Mouse (Mus musculus): ENCODE results near the gene S100a10.
A peak's percentile ranks its signal among the peaks of the same experiment; 100 is the strongest.

The S100a10 gene

GRCm38 (mm10) chr3:93581687-93582086 is 26.8 kb downstream of the S100a10 start:
- no peak for DNase-seq

- no peak for DNase-seq
Observed at GRCm38 (mm10) chr3:93583056-93583455, 28.2 kb downstream of the S100a10 start.

- DNase-seq, result peak; percentile 69
Observed at GRCm38 (mm10) chr3:93589629-93590028, 34.7 kb downstream of the S100a10 start.

- DNase-seq, result no peak
Observed at GRCm38 (mm10) chr3:93590256-93590655, 35.4 kb downstream of the S100a10 start.

- no peak for DNase-seq
Observed at GRCm38 (mm10) chr3:93592100-93592499, 37.2 kb downstream of the S100a10 start.

- no peak for DNase-seq
Observed at GRCm38 (mm10) chr3:93592976-93593375, 38.1 kb downstream of the S100a10 start.

GRCm38 (mm10) chr3:93593512-93593911 is 38.6 kb downstream of the S100a10 start:
- DNase-seq, result peak; percentile 76

- DNase-seq, result no peak
Observed at GRCm38 (mm10) chr3:93596632-93597031, 41.8 kb downstream of the S100a10 start.

- peak; percentile 90 for DNase-seq
Observed at GRCm38 (mm10) chr3:93597221-93597913, 42.5 kb downstream of the S100a10 start.

- DNase-seq, result no peak
Observed at GRCm38 (mm10) chr3:93597970-93598369, 43.1 kb downstream of the S100a10 start.

GRCm38 (mm10) chr3:93600206-93600605 is 45.3 kb downstream of the S100a10 start:
- no peak for DNase-seq

- no peak for DNase-seq
Observed at GRCm38 (mm10) chr3:93601903-93602302, 47.0 kb downstream of the S100a10 start.

GRCm38 (mm10) chr3:93608970-93609369 is 54.1 kb downstream of the S100a10 start:
- peak; percentile 53 for DNase-seq

All from kidney, postnatal 14 days (tissue).